Mouse (Mus musculus): ENCODE measurements around the gene Cpm. TPM values are rescaled to one million over a fixed set of nuclear protein-coding genes. Genes with fewer than 3 reads are reported as not detected.

Cpm gene
- polyA plus RNA-seq, 2 experiments = 24.4 to 41.6 TPM

GRCm38 (mm10) chr10:117666947-117667630, 37.8 kb downstream of the Cpm start:
- Histone ChIP-seq H3K27me3 (ENCODE audit: control insufficient read depth, insufficient read depth, low read length) (no peaks in the 10 kb centered on the region), H3K4me1 (ENCODE audit: control insufficient read depth, insufficient read depth, low read length) (peaks cover 35% of the 10 kb centered on the region), H3K9ac (ENCODE audit: low read depth, low read length, severe bottlenecking) (no peak overlapping the region), H3K36me3 (ENCODE audit: control insufficient read depth, insufficient read depth, low read length) (no peaks in the 10 kb centered on the region), H3K9me3 (ENCODE audit: control insufficient read depth, low read length) (no peaks in the 10 kb centered on the region), H3K4me3 (replicated peaks; ENCODE audit: low read length) (no peak overlapping the region), H3K27ac (replicated peaks; ENCODE audit: low read depth, low read length) (no peak overlapping the region), H3K4me2 (replicated peaks; ENCODE audit: low read depth, low read length, severe bottlenecking) (no peak overlapping the region)
- TF ChIP-seq POLR2A (IDR thresholded peaks at IDR 0.05; ENCODE audit: borderline replicate concordance, extremely low read depth, insufficient read depth, insufficient read length) = no peak
- ATAC-seq (ENCODE audit: low FRiP score, low read depth) (no peak), DNase-seq (ENCODE audit: low spot score) (no peak)
- 91% methylated on average over 9 of the region's 9 CpGs for WGBS

DNA sequence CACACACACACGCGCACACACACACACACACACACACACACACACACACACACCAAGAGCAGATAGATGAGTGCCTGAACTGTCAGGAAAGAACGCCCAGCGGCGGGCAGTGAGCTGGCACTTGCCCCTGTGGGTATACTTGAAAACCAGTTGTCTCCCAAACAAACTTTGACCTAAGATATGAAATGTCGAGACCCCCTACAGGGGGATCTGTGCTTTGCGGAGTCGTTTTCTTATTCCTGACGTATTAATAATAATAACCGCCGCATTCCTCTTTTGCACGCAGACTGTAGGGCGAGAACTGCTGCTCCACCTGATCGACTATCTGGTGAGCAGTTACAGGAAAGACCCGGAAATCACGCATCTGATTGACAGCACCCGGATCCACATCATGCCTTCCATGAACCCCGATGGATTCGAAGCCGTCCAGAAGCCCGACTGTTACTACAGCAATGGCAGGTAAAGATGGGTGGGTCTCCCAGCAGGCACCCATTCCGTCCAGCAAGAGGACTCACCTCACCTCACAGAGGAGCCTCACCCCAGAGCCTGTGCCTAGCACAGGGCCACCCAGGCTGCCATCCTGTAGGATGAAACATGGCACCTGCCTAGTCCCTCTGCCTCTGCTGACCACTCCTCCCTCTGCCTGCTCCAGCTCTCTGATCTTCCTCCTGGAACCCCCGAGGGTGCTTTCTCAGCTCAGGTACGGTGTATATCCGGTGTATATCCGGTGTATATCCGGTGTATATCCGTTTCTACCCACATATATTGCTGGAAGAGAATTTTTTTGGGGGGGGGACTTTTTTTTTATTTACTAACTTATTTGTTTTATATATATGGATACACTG, 38.6 kb downstream of the Cpm start:
- ATAC-seq (ENCODE audit: low FRiP score, low read depth) (no peak), DNase-seq (ENCODE audit: low spot score) (no peak)
- Histone ChIP-seq H3K9ac (ENCODE audit: low read depth, low read length, severe bottlenecking) (no peak overlapping the region), H3K4me3 (replicated peaks; ENCODE audit: low read length) (no peak overlapping the region), H3K27ac (replicated peaks; ENCODE audit: low read depth, low read length) (no peak overlapping the region), H3K27me3 (ENCODE audit: control insufficient read depth, insufficient read depth, low read length) (no peaks in the 10 kb centered on the region), H3K36me3 (ENCODE audit: control insufficient read depth, insufficient read depth, low read length) (no peaks in the 10 kb centered on the region), H3K4me2 (replicated peaks; ENCODE audit: low read depth, low read length, severe bottlenecking) (no peak overlapping the region), H3K4me1 (ENCODE audit: control insufficient read depth, insufficient read depth, low read length) (peaks cover 35% of the 10 kb centered on the region), H3K9me3 (ENCODE audit: control insufficient read depth, low read length) (no peaks in the 10 kb centered on the region)
- no peak for TF ChIP-seq POLR2A (IDR thresholded peaks at IDR 0.05; ENCODE audit: borderline replicate concordance, extremely low read depth, insufficient read depth, insufficient read length)
- 96% methylated on average over 28 of the region's 28 CpGs for WGBS

GRCm38 (mm10) chr10:117668546-117669300, 39.4 kb downstream of the Cpm start:
- Histone ChIP-seq H3K4me1 (ENCODE audit: control insufficient read depth, insufficient read depth, low read length) (peaks cover 27% of the 10 kb centered on the region), H3K27ac (replicated peaks; ENCODE audit: low read depth, low read length) (no peak overlapping the region), H3K36me3 (ENCODE audit: control insufficient read depth, insufficient read depth, low read length) (no peaks in the 10 kb centered on the region), H3K4me3 (replicated peaks; ENCODE audit: low read length) (no peak overlapping the region), H3K9me3 (ENCODE audit: control insufficient read depth, low read length) (no peaks in the 10 kb centered on the region), H3K9ac (ENCODE audit: low read depth, low read length, severe bottlenecking) (no peak overlapping the region), H3K4me2 (replicated peaks; ENCODE audit: low read depth, low read length, severe bottlenecking) (no peak overlapping the region), H3K27me3 (ENCODE audit: control insufficient read depth, insufficient read depth, low read length) (no peaks in the 10 kb centered on the region)
- no peak for ATAC-seq (ENCODE audit: low FRiP score, low read depth)
- TF ChIP-seq POLR2A (IDR thresholded peaks at IDR 0.05; ENCODE audit: borderline replicate concordance, extremely low read depth, insufficient read depth, insufficient read length) = no peak
- no peak for DNase-seq (ENCODE audit: low spot score)
- WGBS = 48% methylated on average over 10 of the region's 10 CpGs

DNA sequence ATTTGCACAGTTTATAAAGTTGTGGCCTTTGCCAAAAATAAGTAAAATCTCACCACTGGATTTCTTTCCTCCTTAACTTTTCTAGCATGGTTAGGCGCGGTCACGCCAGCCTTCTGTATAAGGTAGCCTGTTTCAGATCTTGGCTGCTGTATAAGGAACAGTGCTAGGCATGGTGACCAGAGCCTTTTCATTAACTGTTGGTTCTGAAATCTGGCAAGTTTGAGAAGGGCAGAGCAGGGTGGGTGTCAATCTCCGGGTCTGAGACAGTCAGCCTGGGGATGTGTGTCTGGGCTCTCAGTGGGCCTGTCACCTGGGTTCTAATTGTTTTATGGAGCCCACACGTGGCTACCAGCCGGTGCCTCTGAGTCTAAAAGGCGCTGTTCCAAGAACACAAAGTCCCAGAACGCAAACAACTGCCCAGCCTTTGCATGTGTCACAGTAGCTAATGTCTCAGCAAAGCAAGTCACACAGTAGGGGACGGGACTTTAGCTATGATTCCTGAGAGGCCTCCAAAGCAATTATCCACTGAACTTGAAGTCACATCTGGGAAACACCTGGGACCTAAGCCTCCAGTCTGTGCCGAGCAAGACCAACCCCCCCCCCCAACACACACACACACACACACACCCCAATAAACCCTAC, 40.3 kb downstream of the Cpm start:
- Histone ChIP-seq H3K4me3 (replicated peaks; ENCODE audit: low read length) (no peak overlapping the region), H3K9ac (ENCODE audit: low read depth, low read length, severe bottlenecking) (no peak overlapping the region), H3K9me3 (ENCODE audit: control insufficient read depth, low read length) (no peaks in the 10 kb centered on the region), H3K27ac (replicated peaks; ENCODE audit: low read depth, low read length) (peak overlapping the region; percentile 70), H3K27me3 (ENCODE audit: control insufficient read depth, insufficient read depth, low read length) (no peaks in the 10 kb centered on the region), H3K4me1 (ENCODE audit: control insufficient read depth, insufficient read depth, low read length) (peaks cover 22% of the 10 kb centered on the region), H3K36me3 (ENCODE audit: control insufficient read depth, insufficient read depth, low read length) (no peaks in the 10 kb centered on the region), H3K4me2 (replicated peaks; ENCODE audit: low read depth, low read length, severe bottlenecking) (0 out of 2 replicates have a peak overlapping the region, but pooled peaks have one; percentile 10)
- no peak for TF ChIP-seq POLR2A (IDR thresholded peaks at IDR 0.05; ENCODE audit: borderline replicate concordance, extremely low read depth, insufficient read depth, insufficient read length)
- DNase-seq (ENCODE audit: low spot score) (peak; percentile 48), ATAC-seq (ENCODE audit: low FRiP score, low read depth) (peak; percentile 69)
- WGBS = 9% methylated on average over 10 of the region's 10 CpGs

DNA sequence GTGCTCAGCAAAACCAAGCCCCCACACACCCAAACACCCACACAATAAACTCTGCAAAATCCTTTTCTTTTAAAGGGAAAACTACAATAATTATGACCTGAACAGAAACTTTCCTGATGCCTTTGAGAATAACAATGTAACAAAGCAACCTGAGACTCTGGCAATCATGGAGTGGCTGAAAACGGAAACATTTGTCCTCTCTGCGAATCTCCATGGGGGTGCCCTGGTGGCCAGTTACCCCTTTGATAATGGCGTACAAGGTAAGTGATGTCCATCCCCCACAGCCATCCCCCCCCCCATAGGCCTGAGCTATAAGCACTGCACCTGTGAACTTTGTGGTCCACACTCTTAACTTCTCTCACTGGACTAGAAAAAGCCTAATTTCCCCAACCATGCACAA, 40.8 kb downstream of the Cpm start:
- Histone ChIP-seq H3K4me2 (replicated peaks; ENCODE audit: low read depth, low read length, severe bottlenecking) (0 out of 2 replicates have a peak overlapping the region, but pooled peaks have one; percentile 10), H3K27ac (replicated peaks; ENCODE audit: low read depth, low read length) (no peak overlapping the region), H3K27me3 (ENCODE audit: control insufficient read depth, insufficient read depth, low read length) (no peaks in the 10 kb centered on the region), H3K4me1 (ENCODE audit: control insufficient read depth, insufficient read depth, low read length) (peaks cover 22% of the 10 kb centered on the region), H3K9ac (ENCODE audit: low read depth, low read length, severe bottlenecking) (no peak overlapping the region), H3K36me3 (ENCODE audit: control insufficient read depth, insufficient read depth, low read length) (no peaks in the 10 kb centered on the region), H3K9me3 (ENCODE audit: control insufficient read depth, low read length) (no peaks in the 10 kb centered on the region), H3K4me3 (replicated peaks; ENCODE audit: low read length) (no peak overlapping the region)
- DNase-seq (ENCODE audit: low spot score) (no peak), ATAC-seq (ENCODE audit: low FRiP score, low read depth) (no peak)
- WGBS = 15% methylated on average over 3 of the region's 3 CpGs
- no peak for TF ChIP-seq POLR2A (IDR thresholded peaks at IDR 0.05; ENCODE audit: borderline replicate concordance, extremely low read depth, insufficient read depth, insufficient read length)
